Mouse (Mus musculus): Measurements from ENCODE around the gene Fzd5. TPM values are rescaled to one million over a fixed set of nuclear protein-coding genes. Genes with fewer than 3 reads are reported as not detected.
A peak's percentile ranks its signal among the peaks of the same experiment; 100 is the strongest.

Gene Fzd5
- polyA plus RNA-seq (2016; fragmentation: Nextera tagmentation; extraction: Ambion mirVana) = 0.48 and 0.56 TPM in 2 replicates

GRCm38 (mm10) chr1:64737502-64738179 is at the start of gene Fzd5:
Fzd5 (minus strand) TSS chr1:64737751.
- H3K9ac ChIP-seq = peak within 1 kb of the TSS; percentile 70
- H3K27me3 ChIP-seq = peaks cover 60% of the 10 kb centered on the region
- H3K36me3 ChIP-seq = no peaks in the 10 kb centered on the region
- peaks cover 38% of the 10 kb centered on the region for H3K4me1 ChIP-seq
- H3K27ac ChIP-seq = 0 out of 2 replicates have a peak within 1 kb of the TSS, but pooled peaks have one; percentile 17
- peak within 1 kb of the TSS; percentile 65 for H3K4me3 ChIP-seq
- under 1% methylated on average over 52 of the region's 73 CpGs for whole genome bisulfite sequencing
- H3K4me2 ChIP-seq (replicated peaks) = peak within 1 kb of the TSS; percentile 95
- H3K9me3 ChIP-seq (replicated peaks) = no peaks in the 10 kb centered on the region
- ATAC-seq (ENCODE audit: low FRiP score) = peak; percentile 93

GRCm38 (mm10) chr1:64779863-64780262 is 42.3 kb upstream of the Fzd5 start:
- H3K9me3 ChIP-seq (replicated peaks) = no peaks in the 10 kb centered on the region
- H3K36me3 ChIP-seq = no peaks in the 10 kb centered on the region
- WGBS = 26% methylated on average over 12 of the region's 12 CpGs
- ATAC-seq (ENCODE audit: low FRiP score) = peak; percentile 71; the same call in 1 of the 2 replicates
- no peak overlapping the region for H3K9ac ChIP-seq
- H3K4me2 ChIP-seq (replicated peaks) = peak overlapping the region; percentile 32
- no peak overlapping the region for H3K4me3 ChIP-seq
- H3K27ac ChIP-seq = no peak overlapping the region
- peaks cover 6% of the 10 kb centered on the region; the same call in 1 of the 2 replicates for H3K27me3 ChIP-seq
- peaks cover 13% of the 10 kb centered on the region for H3K4me1 ChIP-seq

DNA sequence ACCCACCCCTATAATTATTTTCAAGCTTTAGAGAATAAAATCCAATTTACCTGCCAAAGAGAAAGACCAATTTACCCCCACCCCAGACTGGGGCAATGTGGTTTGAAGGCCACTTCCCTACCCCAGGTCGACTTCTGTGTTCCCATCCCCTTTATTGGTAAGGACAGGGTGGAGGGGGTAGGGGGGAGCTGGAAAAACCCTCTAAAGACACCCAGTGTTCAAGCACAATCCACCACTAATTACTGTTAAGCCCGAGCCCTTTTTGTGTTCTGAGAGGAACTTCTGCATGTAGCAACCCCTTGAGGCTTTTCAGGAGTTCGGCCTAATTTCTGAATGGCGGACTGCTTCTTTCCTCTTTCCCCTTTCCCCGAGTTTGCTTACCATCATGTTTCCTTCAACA is 41.9 kb upstream of the Fzd5 start:
- 26% methylated on average over 5 of the region's 5 CpGs for WGBS
- Histone ChIP-seq H3K27ac (no peak overlapping the region), H3K4me3 (no peak overlapping the region), H3K4me1 (peaks cover 13% of the 10 kb centered on the region), H3K4me2 (replicated peaks) (peak overlapping the region; percentile 32), H3K9me3 (replicated peaks) (no peaks in the 10 kb centered on the region), H3K36me3 (no peaks in the 10 kb centered on the region), H3K9ac (no peak overlapping the region), H3K27me3 (peaks cover 6% of the 10 kb centered on the region; the same call in 1 of the 2 replicates)
- ATAC-seq (ENCODE audit: low FRiP score) = peak; percentile 57; the same call in 1 of the 2 replicates

GRCm38 (mm10) chr1:64773305-64773704 is 35.8 kb upstream of the Fzd5 start:
- Histone ChIP-seq H3K27me3 (peaks cover 3% of the 10 kb centered on the region; the same call in 1 of the 2 replicates), H3K9ac (no peak overlapping the region), H3K4me2 (replicated peaks) (no peak overlapping the region), H3K27ac (no peak overlapping the region), H3K4me1 (no peaks in the 10 kb centered on the region), H3K9me3 (replicated peaks) (no peaks in the 10 kb centered on the region), H3K36me3 (no peaks in the 10 kb centered on the region), H3K4me3 (no peak overlapping the region)
- no peak for ATAC-seq (ENCODE audit: low FRiP score)
- 76% methylated on average over 4 of the region's 4 CpGs for WGBS

GRCm38 (mm10) chr1:64770169-64770568 is 32.6 kb upstream of the Fzd5 start:
- Histone ChIP-seq H3K36me3 (no peaks in the 10 kb centered on the region), H3K9me3 (replicated peaks) (no peaks in the 10 kb centered on the region), H3K27ac (no peak overlapping the region), H3K27me3 (no peaks in the 10 kb centered on the region), H3K4me3 (no peak overlapping the region), H3K4me2 (replicated peaks) (no peak overlapping the region), H3K4me1 (no peaks in the 10 kb centered on the region), H3K9ac (no peak overlapping the region)
- no peak for ATAC-seq (ENCODE audit: low FRiP score)
- WGBS = 68% methylated on average over 6 of the region's 6 CpGs

DNA sequence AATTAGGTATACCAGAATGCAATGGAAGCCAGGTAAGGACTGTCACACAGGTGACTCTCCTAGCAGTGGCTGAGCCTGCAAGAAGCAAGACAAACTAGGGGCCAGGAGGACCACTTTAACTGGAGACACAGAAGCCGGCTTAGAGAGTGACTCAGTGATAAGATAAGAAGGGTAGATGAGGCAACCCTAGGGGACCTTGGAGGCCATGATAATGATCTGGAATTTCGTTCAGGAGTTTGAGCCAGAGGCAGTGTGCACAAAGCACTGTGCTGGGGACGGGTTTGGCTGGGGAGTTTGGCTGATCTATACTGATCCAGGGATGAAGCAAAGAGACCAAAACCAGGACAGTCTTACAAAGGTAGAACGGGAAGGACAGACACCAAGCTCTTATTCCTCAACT is 24.1 kb upstream of the Fzd5 start:
- Histone ChIP-seq H3K4me1 (no peaks in the 10 kb centered on the region), H3K27ac (no peak overlapping the region), H3K9ac (no peak overlapping the region), H3K36me3 (no peaks in the 10 kb centered on the region), H3K27me3 (no peaks in the 10 kb centered on the region), H3K4me3 (no peak overlapping the region), H3K4me2 (replicated peaks) (no peak overlapping the region), H3K9me3 (replicated peaks) (no peaks in the 10 kb centered on the region)
- no peak for ATAC-seq (ENCODE audit: low FRiP score)
- WGBS = 77% methylated on average over 4 of the region's 4 CpGs

DNA sequence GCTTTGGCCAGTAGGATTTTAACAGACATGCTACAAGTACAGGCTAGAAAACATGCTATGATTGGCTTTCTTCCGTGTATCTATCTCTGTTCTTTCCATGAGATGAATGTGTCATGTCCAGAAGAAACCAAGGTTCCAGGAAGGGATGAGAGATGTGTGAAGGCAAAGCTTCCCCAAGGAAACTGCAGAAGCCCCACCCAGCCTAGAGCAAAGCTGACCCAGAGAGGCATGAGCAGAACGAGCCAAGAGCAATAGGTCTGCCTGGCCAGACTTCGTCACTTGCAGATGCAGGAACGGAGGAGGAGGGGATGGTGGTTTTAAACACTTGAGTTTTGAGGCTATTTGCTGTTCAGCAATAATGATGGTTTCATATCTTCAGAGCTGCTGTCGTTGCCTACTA is 20.2 kb upstream of the Fzd5 start:
- Histone ChIP-seq H3K36me3 (no peaks in the 10 kb centered on the region), H3K27me3 (no peaks in the 10 kb centered on the region)
- ATAC-seq (ENCODE audit: low FRiP score) = no peak

DNA sequence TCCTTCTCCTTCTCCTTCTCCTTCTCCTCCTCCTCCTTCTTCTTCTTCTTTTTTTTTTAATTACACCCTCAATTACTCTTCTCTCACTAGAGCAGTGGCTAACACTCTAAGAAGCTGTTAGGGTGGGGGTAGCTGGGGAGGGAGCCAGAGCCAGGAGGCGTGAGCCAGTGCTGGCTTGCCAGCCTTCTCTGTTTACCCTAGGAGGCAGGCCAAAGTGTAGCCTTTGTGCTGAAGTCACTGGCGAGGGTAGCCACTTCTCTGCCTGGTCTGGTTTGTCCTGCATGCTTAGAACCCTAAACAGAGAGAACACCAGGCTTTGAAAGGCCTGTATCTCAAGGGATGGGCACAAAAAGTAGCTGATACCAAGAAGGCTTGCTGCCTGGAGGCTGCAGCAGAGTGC is 19.7 kb upstream of the Fzd5 start:
- H3K4me2 ChIP-seq (replicated peaks) = no peak overlapping the region
- no peaks in the 10 kb centered on the region for H3K27me3 ChIP-seq
- no peak for ATAC-seq (ENCODE audit: low FRiP score)
- no peak overlapping the region for H3K9ac ChIP-seq
- no peak overlapping the region for H3K27ac ChIP-seq
- no peaks in the 10 kb centered on the region for H3K4me1 ChIP-seq
- no peaks in the 10 kb centered on the region for H3K36me3 ChIP-seq
- WGBS = 36% methylated on average over 2 of the region's 2 CpGs
- no peaks in the 10 kb centered on the region for H3K9me3 ChIP-seq (replicated peaks)
- no peak overlapping the region for H3K4me3 ChIP-seq

More for the DNA sequence above, 20.2 kb upstream of the Fzd5 start:
- Histone ChIP-seq H3K4me1 (no peaks in the 10 kb centered on the region), H3K27ac (no peak overlapping the region), H3K9ac (no peak overlapping the region), H3K4me2 (replicated peaks) (no peak overlapping the region), H3K9me3 (replicated peaks) (no peaks in the 10 kb centered on the region), H3K4me3 (no peak overlapping the region)
- WGBS = 83% methylated on average over 5 of the region's 5 CpGs

DNA sequence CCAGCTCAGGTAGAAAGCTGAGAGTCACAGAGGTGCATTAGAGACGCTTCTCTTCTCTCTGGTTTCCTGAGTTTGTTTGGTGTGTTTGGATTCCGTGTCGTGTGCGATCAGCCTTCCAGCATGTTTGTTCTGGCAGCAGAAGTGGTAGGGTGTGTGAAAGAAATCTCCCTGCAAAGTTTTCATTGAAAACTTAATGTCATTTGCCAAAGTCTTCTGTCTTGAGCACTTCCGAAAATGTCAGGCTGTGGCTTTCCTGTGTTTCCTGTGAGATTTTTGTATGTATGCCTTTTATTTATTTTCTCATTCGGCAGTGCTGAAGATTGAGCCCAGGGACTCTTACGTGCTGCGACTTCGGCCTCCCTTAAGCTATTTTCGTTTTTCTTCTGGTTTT is 19.1 kb upstream of the Fzd5 start:
- WGBS = 76% methylated on average over 10 of the region's 10 CpGs
- ATAC-seq (ENCODE audit: low FRiP score) = no peak
- H3K27me3 ChIP-seq = no peaks in the 10 kb centered on the region
- no peak overlapping the region for H3K4me3 ChIP-seq
- no peak overlapping the region for H3K4me2 ChIP-seq (replicated peaks)
- no peak overlapping the region for H3K9ac ChIP-seq
- no peaks in the 10 kb centered on the region for H3K4me1 ChIP-seq
- H3K27ac ChIP-seq = no peak overlapping the region
- H3K9me3 ChIP-seq (replicated peaks) = no peaks in the 10 kb centered on the region
- H3K36me3 ChIP-seq = no peaks in the 10 kb centered on the region

DNA sequence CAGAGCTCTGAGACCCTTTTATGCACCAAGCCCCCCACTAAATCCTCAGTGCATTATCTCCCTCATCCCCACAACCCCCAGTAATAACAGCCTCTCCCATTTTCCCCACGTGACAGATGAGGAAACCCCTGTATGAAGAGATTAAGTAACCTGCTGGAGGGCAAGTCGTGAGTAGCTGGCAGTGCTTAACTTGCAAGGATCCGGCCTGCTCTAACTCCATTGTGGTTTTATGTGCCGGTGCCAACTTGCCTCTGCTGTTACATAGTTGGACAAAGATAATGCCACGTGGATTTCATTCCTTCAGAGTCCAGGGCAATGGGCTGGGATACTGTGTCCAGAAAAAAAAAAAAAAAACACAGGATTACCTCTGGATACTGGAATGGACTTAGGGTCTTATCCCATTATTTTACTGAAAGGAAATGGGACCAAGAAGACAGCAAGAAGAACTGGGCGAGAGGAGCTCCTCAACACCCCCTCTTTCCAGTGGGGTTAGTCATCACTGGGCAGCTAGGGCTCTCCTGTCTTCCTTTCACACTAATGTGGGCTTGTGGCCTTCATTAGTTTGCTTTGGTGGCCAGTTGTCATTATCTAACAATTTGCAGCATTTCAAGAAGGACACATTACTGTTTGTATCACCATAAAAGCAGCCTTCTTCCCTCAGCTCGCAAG is 18.6 kb upstream of the Fzd5 start:
- 79% methylated on average over 7 of the region's 7 CpGs for WGBS
- no peak for ATAC-seq (ENCODE audit: low FRiP score)
- H3K36me3 ChIP-seq = no peaks in the 10 kb centered on the region

DNA sequence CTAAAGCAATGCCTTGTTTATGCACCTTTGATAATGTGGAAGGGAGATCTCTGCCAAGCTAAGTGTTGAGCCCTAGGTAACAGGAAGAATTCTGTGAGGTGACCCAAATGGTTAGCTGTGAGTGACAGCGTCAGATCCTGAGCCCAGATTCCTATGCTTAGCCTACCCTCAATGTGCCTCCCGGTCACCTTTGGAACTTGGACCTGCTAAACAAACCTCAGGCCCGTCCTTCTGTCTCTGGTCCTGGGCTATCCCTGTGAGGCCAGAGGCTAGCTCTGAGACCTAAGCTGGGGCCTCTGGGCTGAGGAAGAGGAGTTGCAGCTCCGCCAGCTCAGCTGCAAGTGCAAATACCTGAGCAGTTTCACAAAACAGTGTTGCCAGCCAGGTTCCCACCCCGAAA is 17.1 kb upstream of the Fzd5 start:
- Histone ChIP-seq H3K4me2 (replicated peaks) (no peak overlapping the region), H3K36me3 (no peaks in the 10 kb centered on the region), H3K4me3 (no peak overlapping the region), H3K4me1 (no peaks in the 10 kb centered on the region), H3K27me3 (no peaks in the 10 kb centered on the region), H3K9me3 (replicated peaks) (no peaks in the 10 kb centered on the region), H3K9ac (no peak overlapping the region), H3K27ac (no peak overlapping the region)
- no peak for ATAC-seq (ENCODE audit: low FRiP score)
- 88% methylated on average over 5 of the region's 5 CpGs for whole genome bisulfite sequencing

More for the DNA sequence above, 18.6 kb upstream of the Fzd5 start:
- no peaks in the 10 kb centered on the region for H3K27me3 ChIP-seq
- H3K4me1 ChIP-seq = no peaks in the 10 kb centered on the region
- H3K4me2 ChIP-seq (replicated peaks) = no peak overlapping the region
- H3K4me3 ChIP-seq = no peak overlapping the region
- H3K9me3 ChIP-seq (replicated peaks) = no peaks in the 10 kb centered on the region
- H3K27ac ChIP-seq = no peak overlapping the region
- H3K9ac ChIP-seq = no peak overlapping the region

- 76% methylated on average over 7 of the region's 7 CpGs for WGBS
- Histone ChIP-seq H3K27ac (no peak overlapping the region), H3K4me3 (no peak overlapping the region), H3K9me3 (replicated peaks) (no peaks in the 10 kb centered on the region), H3K9ac (no peak overlapping the region), H3K27me3 (no peaks in the 10 kb centered on the region), H3K4me1 (no peaks in the 10 kb centered on the region), H3K4me2 (replicated peaks) (no peak overlapping the region), H3K36me3 (no peaks in the 10 kb centered on the region)
- no peak for ATAC-seq (ENCODE audit: low FRiP score)
These were observed 16.1 kb upstream of the Fzd5 start for GRCm38 (mm10) chr1:64753668-64754067.

DNA sequence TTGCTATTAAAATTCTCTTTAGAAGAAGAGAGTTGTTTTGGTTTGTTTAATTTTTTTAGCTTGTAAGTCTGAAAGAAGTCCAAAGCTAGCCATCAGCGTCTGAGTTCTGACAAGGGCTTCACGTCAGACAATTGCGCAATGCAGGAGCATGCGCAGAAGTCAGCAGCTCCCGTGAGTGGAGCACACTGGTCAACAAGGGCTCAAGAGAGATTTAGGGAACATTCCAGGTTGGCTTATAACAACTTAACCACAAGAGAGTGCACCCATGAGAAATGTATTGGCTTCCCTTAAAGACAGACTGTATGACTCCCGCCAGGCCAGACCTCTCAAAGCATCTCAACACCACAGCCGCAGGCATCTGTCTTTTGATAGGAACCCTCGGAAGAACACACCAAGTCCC is 15.6 kb upstream of the Fzd5 start:
- Histone ChIP-seq H3K27ac (no peak overlapping the region), H3K4me2 (replicated peaks) (no peak overlapping the region), H3K9ac (no peak overlapping the region), H3K4me1 (no peaks in the 10 kb centered on the region), H3K27me3 (no peaks in the 10 kb centered on the region), H3K9me3 (replicated peaks) (no peaks in the 10 kb centered on the region), H3K4me3 (no peak overlapping the region), H3K36me3 (no peaks in the 10 kb centered on the region)
- WGBS = 90% methylated on average over 8 of the region's 8 CpGs
- no peak for ATAC-seq (ENCODE audit: low FRiP score)
